Mouse (Mus musculus): Measurements from ENCODE around the gene Prss22. TPM values are rescaled to one million over a fixed set of nuclear protein-coding genes. Genes with fewer than 3 reads are reported as not detected.

Prss22 gene
- polyA plus RNA-seq, 1 experiment, result not detected

- no peaks in the 10 kb centered on the region for H3K36me3 ChIP-seq (ENCODE audit: control insufficient read depth, insufficient read depth, low read length)
Observed at GRCm38 (mm10) chr17:24035087-24035486, 37.2 kb upstream of the Prss22 start.

DNA sequence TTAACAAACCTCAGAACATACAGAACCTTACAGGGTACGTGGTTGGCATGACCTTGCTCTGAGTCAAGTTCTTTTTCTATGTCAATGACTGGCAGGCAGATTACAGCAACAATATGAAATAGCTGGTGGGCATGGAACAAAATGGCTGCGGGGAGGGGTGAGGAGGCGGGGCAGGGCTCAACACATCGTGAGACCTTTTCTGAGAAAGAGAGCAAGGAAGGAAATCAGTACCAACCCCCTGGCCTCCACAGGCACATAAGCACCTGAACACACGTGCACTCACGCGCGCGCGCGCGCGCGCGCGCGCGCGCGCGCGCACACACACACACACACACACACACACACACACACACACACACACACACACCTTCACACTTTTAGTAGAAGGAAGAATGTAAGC lies 32.7 kb upstream of the Prss22 start:
- Histone ChIP-seq H3K27me3 (ENCODE audit: control insufficient read depth, insufficient read depth, low read length) (no peaks in the 10 kb centered on the region), H3K4me3 (ENCODE audit: control insufficient read depth, low read depth, low read length) (no peak overlapping the region), H3K4me1 (ENCODE audit: control insufficient read depth, insufficient read depth, low read length) (peaks cover 2% of the 10 kb centered on the region), H3K36me3 (ENCODE audit: control insufficient read depth, insufficient read depth, low read length) (no peaks in the 10 kb centered on the region), H3K27ac (ENCODE audit: control insufficient read depth, insufficient read depth, low read depth, low read length) (no peak overlapping the region)
- TF ChIP-seq CTCF (IDR thresholded peaks at IDR 0.05; ENCODE audit: control insufficient read depth, insufficient read depth, insufficient replicate concordance, low read depth, low read length) (no peak), POLR2A (IDR thresholded peaks at IDR 0.05; ENCODE audit: control insufficient read depth, low read depth, low read length) (no peak)

More at GRCm38 (mm10) chr17:24035087-24035486, 37.2 kb upstream of the Prss22 start:
- Histone ChIP-seq H3K4me1 (ENCODE audit: control insufficient read depth, insufficient read depth, low read length) (peaks cover 2% of the 10 kb centered on the region), H3K27me3 (ENCODE audit: control insufficient read depth, insufficient read depth, low read length) (no peaks in the 10 kb centered on the region), H3K27ac (ENCODE audit: control insufficient read depth, insufficient read depth, low read depth, low read length) (no peak overlapping the region), H3K4me3 (ENCODE audit: control insufficient read depth, low read depth, low read length) (no peak overlapping the region)
- TF ChIP-seq CTCF (IDR thresholded peaks at IDR 0.05; ENCODE audit: control insufficient read depth, insufficient read depth, insufficient replicate concordance, low read depth, low read length) (no peak), POLR2A (IDR thresholded peaks at IDR 0.05; ENCODE audit: control insufficient read depth, low read depth, low read length) (no peak)

GRCm38 (mm10) chr17:24029477-24029876 lies 31.6 kb upstream of the Prss22 start:
- TF ChIP-seq CTCF (IDR thresholded peaks at IDR 0.05; ENCODE audit: control insufficient read depth, insufficient read depth, insufficient replicate concordance, low read depth, low read length), result no peak
- TF ChIP-seq POLR2A (IDR thresholded peaks at IDR 0.05; ENCODE audit: control insufficient read depth, low read depth, low read length), result no peak
- peaks cover 2% of the 10 kb centered on the region for H3K4me1 ChIP-seq (ENCODE audit: control insufficient read depth, insufficient read depth, low read length)
- H3K36me3 ChIP-seq (ENCODE audit: control insufficient read depth, insufficient read depth, low read length), result no peaks in the 10 kb centered on the region
- no peak overlapping the region for H3K4me3 ChIP-seq (ENCODE audit: control insufficient read depth, low read depth, low read length)
- H3K27me3 ChIP-seq (ENCODE audit: control insufficient read depth, insufficient read depth, low read length), result no peaks in the 10 kb centered on the region
- H3K27ac ChIP-seq (ENCODE audit: control insufficient read depth, insufficient read depth, low read depth, low read length), result no peak overlapping the region

- Histone ChIP-seq H3K36me3 (ENCODE audit: control insufficient read depth, insufficient read depth, low read length) (no peaks in the 10 kb centered on the region), H3K27me3 (ENCODE audit: control insufficient read depth, insufficient read depth, low read length) (no peaks in the 10 kb centered on the region), H3K4me1 (ENCODE audit: control insufficient read depth, insufficient read depth, low read length) (no peaks in the 10 kb centered on the region), H3K27ac (ENCODE audit: control insufficient read depth, insufficient read depth, low read depth, low read length) (no peak overlapping the region), H3K4me3 (ENCODE audit: control insufficient read depth, low read depth, low read length) (no peak overlapping the region)
- TF ChIP-seq CTCF (IDR thresholded peaks at IDR 0.05; ENCODE audit: control insufficient read depth, insufficient read depth, insufficient replicate concordance, low read depth, low read length), result no peak
- no peak for TF ChIP-seq POLR2A (IDR thresholded peaks at IDR 0.05; ENCODE audit: control insufficient read depth, low read depth, low read length)
Observed at GRCm38 (mm10) chr17:24021375-24022199, 23.7 kb upstream of the Prss22 start.

GRCm38 (mm10) chr17:24020696-24021095 lies 22.8 kb upstream of the Prss22 start:
- H3K4me1 ChIP-seq (ENCODE audit: control insufficient read depth, insufficient read depth, low read length), result no peaks in the 10 kb centered on the region
- no peak overlapping the region for H3K27ac ChIP-seq (ENCODE audit: control insufficient read depth, insufficient read depth, low read depth, low read length)
- H3K36me3 ChIP-seq (ENCODE audit: control insufficient read depth, insufficient read depth, low read length), result no peaks in the 10 kb centered on the region
- no peak overlapping the region for H3K4me3 ChIP-seq (ENCODE audit: control insufficient read depth, low read depth, low read length)
- TF ChIP-seq POLR2A (IDR thresholded peaks at IDR 0.05; ENCODE audit: control insufficient read depth, low read depth, low read length), result no peak
- no peak for TF ChIP-seq CTCF (IDR thresholded peaks at IDR 0.05; ENCODE audit: control insufficient read depth, insufficient read depth, insufficient replicate concordance, low read depth, low read length)
- H3K27me3 ChIP-seq (ENCODE audit: control insufficient read depth, insufficient read depth, low read length), result no peaks in the 10 kb centered on the region

DNA sequence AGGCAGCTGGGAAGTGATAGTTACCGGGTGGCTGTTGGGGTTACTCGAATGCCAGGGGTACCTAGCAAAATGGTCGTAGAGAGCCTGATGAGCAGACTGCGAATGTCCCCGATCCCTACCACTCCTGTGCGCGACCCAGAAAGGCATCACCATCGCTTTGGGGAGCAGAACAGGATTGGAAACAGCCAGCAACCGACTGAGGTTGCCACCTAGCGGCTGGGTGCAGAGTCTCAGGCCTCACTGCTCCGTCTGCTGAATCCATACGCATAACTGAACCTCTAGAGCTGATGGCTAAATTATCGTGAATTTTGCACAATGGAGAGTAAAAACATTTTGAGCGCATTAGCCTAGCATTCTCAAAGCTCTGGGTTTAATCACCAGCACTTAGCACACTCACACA lies 17.8 kb upstream of the Prss22 start:
- H3K27ac ChIP-seq (ENCODE audit: control insufficient read depth, insufficient read depth, low read depth, low read length), result no peak overlapping the region

DNA sequence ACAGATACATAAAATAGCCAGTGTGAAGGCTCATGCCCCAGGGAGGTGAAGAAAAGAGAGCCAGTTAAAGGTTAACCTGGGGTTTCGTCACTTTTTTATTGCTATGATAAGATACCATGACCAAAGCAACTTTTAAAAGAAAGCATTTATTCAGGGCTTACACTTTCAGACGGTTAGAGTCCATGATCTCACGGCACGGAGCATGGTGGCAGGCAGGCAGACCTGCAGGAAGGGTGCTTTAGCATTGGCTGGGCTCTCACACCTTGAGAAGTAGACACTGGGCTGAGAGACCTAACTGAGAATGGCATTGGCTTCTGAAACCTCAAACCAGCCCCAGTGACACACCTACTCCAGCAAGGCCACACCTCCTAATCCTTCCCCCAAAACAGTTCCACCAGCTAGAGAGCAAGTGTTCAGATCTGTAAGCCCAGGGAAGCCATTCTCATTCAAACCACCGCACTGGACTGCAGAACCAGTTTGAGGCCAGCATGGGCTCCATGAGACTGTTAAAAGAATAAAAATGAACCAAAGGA lies 16.6 kb upstream of the Prss22 start:
- Histone ChIP-seq H3K36me3 (ENCODE audit: control insufficient read depth, insufficient read depth, low read length) (no peaks in the 10 kb centered on the region), H3K4me1 (ENCODE audit: control insufficient read depth, insufficient read depth, low read length) (no peaks in the 10 kb centered on the region), H3K27me3 (ENCODE audit: control insufficient read depth, insufficient read depth, low read length) (no peaks in the 10 kb centered on the region), H3K27ac (ENCODE audit: control insufficient read depth, insufficient read depth, low read depth, low read length) (no peak overlapping the region), H3K4me3 (ENCODE audit: control insufficient read depth, low read depth, low read length) (no peak overlapping the region)
- TF ChIP-seq CTCF (IDR thresholded peaks at IDR 0.05; ENCODE audit: control insufficient read depth, insufficient read depth, insufficient replicate concordance, low read depth, low read length) (no peak), POLR2A (IDR thresholded peaks at IDR 0.05; ENCODE audit: control insufficient read depth, low read depth, low read length) (no peak)

More for the DNA sequence above, 17.8 kb upstream of the Prss22 start:
- TF ChIP-seq POLR2A (IDR thresholded peaks at IDR 0.05; ENCODE audit: control insufficient read depth, low read depth, low read length) (no peak), CTCF (IDR thresholded peaks at IDR 0.05; ENCODE audit: control insufficient read depth, insufficient read depth, insufficient replicate concordance, low read depth, low read length) (peak; percentile 66; the same call in 1 of the 2 replicates)
- H3K27me3 ChIP-seq (ENCODE audit: control insufficient read depth, insufficient read depth, low read length), result no peaks in the 10 kb centered on the region
- H3K4me1 ChIP-seq (ENCODE audit: control insufficient read depth, insufficient read depth, low read length), result no peaks in the 10 kb centered on the region
- peak overlapping the region; percentile 35 for H3K4me3 ChIP-seq (ENCODE audit: control insufficient read depth, low read depth, low read length)
- no peaks in the 10 kb centered on the region for H3K36me3 ChIP-seq (ENCODE audit: control insufficient read depth, insufficient read depth, low read length)
